Mouse (Mus musculus) central nervous system, embryonic 14 days (tissue): Measurements from ENCODE around the gene Naa20. TPM values are rescaled to one million over a fixed set of nuclear protein-coding genes. Genes with fewer than 3 reads are reported as not detected.

ENCODE experiments used
- polyA plus RNA-seq: library from polyadenylated mRNA; depleted of rRNA; stranded (reverse); fragments of >200 nt; gene quantifications from 2 replicates; pipeline ENCODE4 v1.2.3, GENCODE M21; 2012; rRNA removed

The Naa20 gene
- polyA plus RNA-seq = 76.1 and 77.9 TPM in 2 replicates

GRCm38 (mm10) chr2:145901861-145902260, at the start of gene Naa20:
Gene Naa20 (plus strand): TSS chr2:145902099.

DNA sequence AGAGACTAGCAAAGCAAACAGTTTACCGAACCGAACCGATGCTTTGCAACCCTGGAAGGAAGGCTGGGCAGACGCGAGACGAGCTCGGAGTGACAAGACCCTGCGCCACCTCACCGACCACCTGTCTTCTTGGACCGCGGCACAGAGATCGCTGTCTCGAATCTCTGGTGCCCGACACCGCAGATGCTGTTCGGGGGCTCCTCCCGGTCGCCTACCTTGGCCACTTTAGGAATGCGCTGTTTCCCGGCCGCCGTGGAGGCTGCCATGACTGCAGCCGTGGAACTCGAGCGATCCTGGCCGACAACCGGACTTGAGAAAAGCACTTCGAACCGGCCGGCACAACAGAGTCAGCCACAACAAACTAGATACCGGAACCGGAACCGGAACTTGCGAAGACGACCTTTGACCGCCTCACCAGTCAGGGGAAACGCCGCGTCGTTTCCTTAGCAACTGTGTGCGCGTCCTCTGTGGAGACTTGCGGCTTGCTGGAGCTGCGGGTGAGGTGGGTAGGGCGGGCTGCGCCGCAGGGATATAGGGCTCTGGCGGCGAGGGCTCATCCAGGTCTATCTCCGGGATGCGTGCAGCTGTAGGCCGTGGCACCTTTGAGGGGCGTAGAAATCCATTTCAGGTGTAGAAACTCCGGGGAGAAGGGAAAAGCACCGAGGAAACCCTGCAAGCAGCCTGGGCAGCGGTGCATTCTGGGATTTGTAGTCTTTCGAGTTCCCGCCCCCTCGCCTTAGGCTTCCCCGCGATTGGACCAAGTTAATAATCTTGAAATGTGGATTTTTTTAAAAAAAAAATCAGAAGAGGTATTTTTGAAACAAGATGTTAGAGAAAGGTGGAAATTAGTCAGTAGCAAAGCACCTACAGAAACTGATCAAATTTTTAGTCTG, 32.7 kb downstream of the Naa20 start, which contains the start of the genes Cfap61 and Crnkl1:
Gene Cfap61, plus strand, starts transcription at position 446 of the 893 bp plus-strand sequence.
Gene Crnkl1, minus strand, starts transcription at position 676 of the 893 bp plus-strand sequence.

Other genes with a start within 250 kb of the Naa20 start
- 9.2 and 14.1 TPM in 2 replicates for gene Rin2, start 226.9 kb upstream of the Naa20 start, polyA plus RNA-seq
- 1.5 and 2.2 TPM in 2 replicates for gene Cfap61, start 32.7 kb downstream of the Naa20 start, polyA plus RNA-seq
- gene Crnkl1, start 32.9 kb downstream of the Naa20 start, polyA plus RNA-seq = 18.6 and 23.1 TPM in 2 replicates